In genomic region chr8:54518756-54519460, GRCm38 (mm10) we compare ENCODE assay signal across 23 mouse cellular contexts. TPM values are rescaled to one million over a fixed set of nuclear protein-coding genes. Genes with fewer than 3 reads are reported as not detected.
DNase-seq lines count a peak whose midpoint lies in the region; ATAC-seq and TF ChIP-seq lines count a peak whose summit lies in the region.
"Had no signal": no experiment of that assay in that cellular context is flagged by ENCODE, and none has a peak within 500 bp of the region (broad histone marks: within the 10 kb centered on the region; RNA-seq: fewer than 3 reads in every experiment).

No protein-coding gene starts in this region.

- no peaks in the 10 kb centered on the region for H3K9me3 ChIP-seq in liver, embryonic 12.5 days (replicated peaks)
- no peaks in the 10 kb centered on the region for H3K9me3 ChIP-seq in MEL (replicated peaks; ENCODE audit: insufficient read depth, low read length)
- no peaks in the 10 kb centered on the region for H3K9me3 ChIP-seq in forebrain, embryonic 12.5 days
- H3K9me3 ChIP-seq: forebrain, embryonic 10.5 days; heart, embryonic 13.5 days; hindbrain, embryonic 13.5 days; limb, embryonic 10.5 days; liver, embryonic 13.5 days had no signal

- H3K27me3 ChIP-seq in liver, adult 2 months (ENCODE audit: control insufficient read depth, insufficient read depth, low read length) = no peaks in the 10 kb centered on the region
- no peaks in the 10 kb centered on the region for H3K27me3 ChIP-seq in liver, embryonic 12.5 days (replicated peaks)
- H3K27me3 ChIP-seq in MEL (ENCODE audit: control insufficient read depth in 1 of 2, insufficient read depth in 2 of 2, low read length in 2 of 2) = no peaks in the 10 kb centered on the region
- H3K27me3 ChIP-seq in forebrain, embryonic 12.5 days = no peaks in the 10 kb centered on the region
- H3K27me3 ChIP-seq: heart, embryonic 13.5 days; hindbrain, embryonic 13.5 days; liver, embryonic 13.5 days; Patski had no signal

- TF ChIP-seq CTCF in liver, adult 2 months (IDR thresholded peaks at IDR 0.05; ENCODE audit: low read depth, low read length) = no peak
- no peak for TF ChIP-seq CTCF in MEL (IDR thresholded peaks at IDR 0.05 in 2 of 3, conservative IDR thresholded peaks at IDR 0.05 in 1 of 3; ENCODE audit: control insufficient read depth in 1 of 3, insufficient read depth in 1 of 3, low read depth in 2 of 3, low read length in 3 of 3, poor library complexity in 1 of 3, severe bottlenecking in 1 of 3)

- TF ChIP-seq RAD21 in MEL (IDR thresholded peaks at IDR 0.05; ENCODE audit: low read depth, low read length) = no peak

- H3K27ac ChIP-seq in liver, adult 2 months (replicated peaks; ENCODE audit: insufficient read depth, low read depth, low read length) = no peak overlapping the region
- H3K27ac ChIP-seq in liver, embryonic 12.5 days = no peak overlapping the region
- H3K27ac ChIP-seq in MEL (ENCODE audit: control insufficient read depth, low read depth, low read length) = no peak overlapping the region
- H3K27ac ChIP-seq in forebrain, embryonic 12.5 days = no peak overlapping the region
- H3K27ac ChIP-seq: forebrain, embryonic 10.5 days; heart, embryonic 13.5 days; hindbrain, embryonic 13.5 days; limb, embryonic 10.5 days; liver, embryonic 13.5 days had no signal

- 66% methylated on average over 10 of the region's 10 CpGs for WGBS in liver, adult 2 months
- WGBS in liver, embryonic 12.5 days (ENCODE audit: insufficient replicate concordance) = 79% methylated on average over 10 of the region's 10 CpGs
- WGBS in forebrain, embryonic 12.5 days = 87% methylated on average over 10 of the region's 10 CpGs

- H3K4me3 ChIP-seq in liver, adult 2 months (ENCODE audit: insufficient read depth, low read depth, low read length) = no peak overlapping the region
- no peak overlapping the region for H3K4me3 ChIP-seq in liver, embryonic 12.5 days
- H3K4me3 ChIP-seq in MEL (ENCODE audit: control insufficient read depth in 1 of 2, insufficient read depth in 1 of 2, low read depth in 2 of 2, low read length in 2 of 2) = no peak overlapping the region
- no peak overlapping the region for H3K4me3 ChIP-seq in forebrain, embryonic 12.5 days (replicated peaks)
- H3K4me3 ChIP-seq: forebrain, embryonic 10.5 days; heart, embryonic 13.5 days; hindbrain, embryonic 13.5 days; limb, embryonic 10.5 days; liver, embryonic 13.5 days had no signal

- no peak for TF ChIP-seq POLR2A in liver, adult 2 months (IDR thresholded peaks at IDR 0.05; ENCODE audit: extremely low read depth, insufficient read depth, low read length)
- no peak for TF ChIP-seq POLR2A in MEL (IDR thresholded peaks at IDR 0.05; ENCODE audit: control insufficient read depth in 1 of 2, insufficient read depth in 1 of 2, low read depth in 1 of 2, low read length in 2 of 2, poor library complexity in 1 of 2)

- H3K9ac ChIP-seq in liver, adult 2 months (ENCODE audit: low read depth, low read length) = no peak overlapping the region
- H3K9ac ChIP-seq in liver, embryonic 12.5 days = no peak overlapping the region
- no peak overlapping the region for H3K9ac ChIP-seq in MEL (ENCODE audit: control insufficient read depth, low read depth, low read length, poor library complexity, severe bottlenecking)
- no peak overlapping the region for H3K9ac ChIP-seq in forebrain, embryonic 12.5 days
- H3K9ac ChIP-seq: heart, embryonic 13.5 days; hindbrain, embryonic 13.5 days; liver, embryonic 13.5 days had no signal

- no peaks in the 10 kb centered on the region for H3K79me2 ChIP-seq in liver, adult 2 months (ENCODE audit: control insufficient read depth, insufficient read depth, low read length)
- no peaks in the 10 kb centered on the region for H3K79me2 ChIP-seq in MEL (ENCODE audit: control insufficient read depth, insufficient read depth, low read length, poor library complexity)

- no peak for TF ChIP-seq EP300 in MEL (IDR thresholded peaks at IDR 0.05; ENCODE audit: low read depth in 1 of 2, low read length in 2 of 2)

- ATAC-seq in liver, embryonic 12.5 days = no peak
- no peak for ATAC-seq in forebrain, embryonic 12.5 days (ENCODE audit: low FRiP score)
- ATAC-seq: inflammation-experienced regulatory T-cells, adult 6 months; Patski had no signal

- no peak overlapping the region for H3K4me2 ChIP-seq in liver, embryonic 12.5 days
- no peak overlapping the region for H3K4me2 ChIP-seq in forebrain, embryonic 12.5 days
- H3K4me2 ChIP-seq: heart, embryonic 13.5 days; hindbrain, embryonic 13.5 days; liver, embryonic 13.5 days had no signal

- H3K4me1 ChIP-seq in liver, adult 2 months (ENCODE audit: control insufficient read depth, insufficient read depth, low read length) = peaks cover 4% of the 10 kb centered on the region; the same call in 1 of the 2 replicates
- peaks cover 28% of the 10 kb centered on the region for H3K4me1 ChIP-seq in liver, embryonic 12.5 days
- H3K4me1 ChIP-seq in MEL (ENCODE audit: control insufficient read depth in 1 of 2, insufficient read depth in 2 of 2, low read length in 2 of 2) = no peaks in the 10 kb centered on the region; a peak in 2 of 4 replicates
- H3K4me1 ChIP-seq in forebrain, embryonic 12.5 days = no peaks in the 10 kb centered on the region
- H3K4me1 ChIP-seq: hindbrain, embryonic 13.5 days had no signal

- peak; percentile 16 for DNase-seq in liver, adult 2 months (ENCODE audit: extremely low read depth, low read depth, low spot score)
- DNase-seq in MEL (ENCODE audit: low read depth, low spot score) = peak; percentile 12
- peak; percentile 65 to 86 for DNase-seq in kidney, adult 8-10 months
- DNase-seq in kidney, postnatal 14 days = peak; percentile 80
- no peak for DNase-seq in urinary bladder, postnatal 10 days (ENCODE audit: low spot score)
- DNase-seq in retina, postnatal 1 day = no peak
- DNase-seq: adrenal gland, adult 8-10 months; cerebellum, adult 11 months; cerebellum, postnatal 14 days; embryo, embryonic 11 days; heart, adult 18-20 months; layer of hippocampus, adult 9-11 months; liver, embryonic 13.5 days; lung, postnatal 14 days had no signal

- H3K36me3 ChIP-seq in liver, adult 2 months (ENCODE audit: control insufficient read depth, insufficient read depth, low read length) = peaks cover 19% of the 10 kb centered on the region
- H3K36me3 ChIP-seq in liver, embryonic 12.5 days = peaks cover 47% of the 10 kb centered on the region
- H3K36me3 ChIP-seq in MEL (ENCODE audit: control insufficient read depth in 1 of 2, insufficient read depth in 2 of 2, low read length in 2 of 2) = peaks cover 6 to 18% of the 10 kb centered on the region in 2 experiments
- peaks cover 15% of the 10 kb centered on the region for H3K36me3 ChIP-seq in forebrain, embryonic 12.5 days (replicated peaks)

TF ChIP-seq in MEL, 35 proteins besides CTCF, POLR2A, EP300 and RAD21:
- no peak for TF ChIP-seq JUND (IDR thresholded peaks at IDR 0.05; ENCODE audit: low read depth, low read length)
- TF ChIP-seq MAX (IDR thresholded peaks at IDR 0.05; ENCODE audit: low read length) = no peak
- TF ChIP-seq E2F4 (IDR thresholded peaks at IDR 0.05; ENCODE audit: borderline replicate concordance, low read depth, low read length) = no peak
- no peak for TF ChIP-seq ELF1 (IDR thresholded peaks at IDR 0.05; ENCODE audit: low read depth, low read length)

RNA-seq across cellular contexts. Expression of gene Asb5, which starts 10.5 kb away (rescaled TPM):
- 0.09 and 0.40 TPM in 2 replicates for total RNA-seq in liver, adult 2 months (2014; rRNA removed)
- polyA plus RNA-seq in liver, adult 2 months (2012; rRNA removed) = 0.38 and 0.83 TPM in 2 replicates
- 3.0 and 4.1 TPM in 2 replicates for polyA plus RNA-seq in liver, embryonic 12.5 days (2016; fragmentation: Nextera tagmentation; extraction: Ambion mirVana)
- 0.27 TPM in 1 of 2 replicates, not detected in the other for total RNA-seq in MEL (2012; rRNA removed)
- polyA plus RNA-seq in MEL (2012; ENCODE audit: insufficient read depth in 1 of 2, insufficient read length in 2 of 2, low read depth in 1 of 2, low replicate concordance in 2 of 2, missing spikeins in 1 of 2) = 1 to 10 TPM in 1 of 2 experiments, not detected in 1; 1.4 TPM
- polyA plus RNA-seq in forebrain, embryonic 12.5 days (2016; fragmentation: Nextera tagmentation; extraction: Ambion mirVana) = 6.3 and 7.6 TPM in 2 replicates
- total RNA-seq: megakaryocyte, adult 5-6 weeks had no signal
- polyA plus RNA-seq: inflammation-experienced regulatory T-cells, adult 6 months had no signal

RNA-seq across cellular contexts. Expression of gene Spcs3, which starts 10.9 kb away (rescaled TPM):
- 82.3 and 83.2 TPM in 2 replicates for total RNA-seq in liver, adult 2 months (2014; rRNA removed)
- 13.5 TPM in 2 replicates for polyA plus RNA-seq in liver, adult 2 months (2012; rRNA removed)
- polyA plus RNA-seq in liver, embryonic 12.5 days (2016; fragmentation: Nextera tagmentation; extraction: Ambion mirVana) = 97.5 and 97.7 TPM in 2 replicates
- 69.0 and 69.7 TPM in 2 replicates for total RNA-seq in MEL (2012; rRNA removed)
- 100 to 1,000 TPM in 1 of 2 experiments, 10 to 100 TPM in 1; 78.0 to 140 TPM for polyA plus RNA-seq in MEL (2012; ENCODE audit: insufficient read depth in 1 of 2, insufficient read length in 2 of 2, low read depth in 1 of 2, low replicate concordance in 2 of 2, missing spikeins in 1 of 2)
- polyA plus RNA-seq in forebrain, embryonic 12.5 days (2016; fragmentation: Nextera tagmentation; extraction: Ambion mirVana) = 85.9 and 88.2 TPM in 2 replicates

Comparison
In these comparisons a context has a peak if more than half of its experiments do, and no peak if none do; other contexts are left out.
1. DNase-seq: peak in liver, adult 2 months (single experiment), MEL (single experiment), kidney, adult 8-10 months (2 of 2) and kidney, postnatal 14 days (single experiment); none in urinary bladder, postnatal 10 days (single experiment) and retina, postnatal 1 day (single experiment).